Mouse (Mus musculus) neural tube, embryonic 15.5 days (tissue): ENCODE data around the gene Zbtb25. TPM values are rescaled to one million over a fixed set of nuclear protein-coding genes. Genes with fewer than 3 reads are reported as not detected.

Experiments
- ATAC-seq: fragments of 200-750 bp; cut with Nextera tagmentation; 2 replicates; pipeline ENCODE4 v1.8.0; 2017; ENCODE audit warnings: mild to moderate bottlenecking, moderate TSS enrichment, moderate library complexity; ENCODE audit not compliant: low FRiP score
- H3K27ac ChIP-seq: fragments of 300-500 bp; sonication (generic); replicated peaks from 2 replicates; pipeline ENCODE4 v1.5.1; 2015; ENCODE audit warnings: mild to moderate bottlenecking, inconsistent platforms
- H3K27me3 ChIP-seq: fragments of 300-500 bp; sonication (generic); replicated peaks from 2 replicates; pipeline ENCODE4 v1.6.1; 2015; ENCODE audit warnings: inconsistent platforms
- H3K36me3 ChIP-seq: fragments of 300-500 bp; sonication (generic); 2 replicates; pipeline ENCODE4 v1.6.1; 2015; ENCODE audit warnings: inconsistent platforms
- H3K4me1 ChIP-seq: fragments of 300-500 bp; sonication (generic); 2 replicates; pipeline ENCODE4 v1.6.1; 2015; ENCODE audit warnings: inconsistent platforms
- H3K4me2 ChIP-seq: fragments of 300-500 bp; sonication (generic); 2 replicates; pipeline ENCODE4 v1.6.1; 2015; ENCODE audit warnings: inconsistent platforms, mild to moderate bottlenecking, moderate library complexity
- H3K4me3 ChIP-seq: fragments of 300-500 bp; sonication (generic); replicated peaks from 2 replicates; pipeline ENCODE4 v1.5.1; 2015; ENCODE audit warnings: mild to moderate bottlenecking, inconsistent platforms
- H3K9ac ChIP-seq: fragments of 300-500 bp; sonication (generic); replicated peaks from 2 replicates; pipeline ENCODE4 v1.6.1; 2015; ENCODE audit warnings: mild to moderate bottlenecking, inconsistent platforms
- H3K9me3 ChIP-seq: fragments of 300-500 bp; sonication (generic); replicated peaks from 2 replicates; pipeline ENCODE4 v1.6.1; 2016; ENCODE audit warnings: inconsistent platforms
- WGBS: fragments of 180-500 bp; shearing (Covaris S2); methylation state at CpG from one replicate; pipeline ENCODE4 v1.1.7; 2015; ENCODE audit warnings: mixed read lengths; 5-methylcytosine and 5-hydroxymethylcytosine counted together
- polyA plus RNA-seq: library from polyadenylated mRNA; unstranded; fragments of >200 nt; fragmentation: Nextera tagmentation; extraction: Ambion mirVana; gene quantifications from 2 replicates; pipeline ENCODE4 v1.2.1, GENCODE M21; 2015

The Zbtb25 gene
- polyA plus RNA-seq, 1 experiment from 2014 or later, result 13.1 TPM

GRCm38 (mm10) chr12:76375506-76375905, 6.1 kb upstream of the Zbtb25 start:
- WGBS, result 95% methylated on average over 3 of the region's 3 CpGs
- ATAC-seq, result no peak
- Histone ChIP-seq H3K36me3 (no peaks in the 10 kb centered on the region), H3K4me1 (peaks cover 18% of the 10 kb centered on the region), H3K27me3 (no peaks in the 10 kb centered on the region), H3K9ac (no peak overlapping the region), H3K9me3 (no peaks in the 10 kb centered on the region), H3K4me3 (no peak overlapping the region), H3K4me2 (no peak overlapping the region), H3K27ac (no peak overlapping the region)

GRCm38 (mm10) chr12:76374911-76375310, 5.5 kb upstream of the Zbtb25 start:
- WGBS, result 80% methylated on average over 4 of the region's 4 CpGs
- no peak overlapping the region for H3K9ac ChIP-seq
- no peak overlapping the region for H3K4me3 ChIP-seq
- no peaks in the 10 kb centered on the region for H3K27me3 ChIP-seq
- no peaks in the 10 kb centered on the region for H3K9me3 ChIP-seq
- no peaks in the 10 kb centered on the region for H3K36me3 ChIP-seq
- no peak overlapping the region for H3K27ac ChIP-seq
- no peak overlapping the region for H3K4me2 ChIP-seq
- ATAC-seq, result no peak
- H3K4me1 ChIP-seq, result peaks cover 18% of the 10 kb centered on the region

GRCm38 (mm10) chr12:76373991-76374390, 4.6 kb upstream of the Zbtb25 start:
- Histone ChIP-seq H3K27me3 (no peaks in the 10 kb centered on the region), H3K4me2 (no peak overlapping the region), H3K4me3 (no peak overlapping the region), H3K9me3 (no peaks in the 10 kb centered on the region), H3K4me1 (peaks cover 18% of the 10 kb centered on the region), H3K36me3 (no peaks in the 10 kb centered on the region), H3K9ac (no peak overlapping the region), H3K27ac (no peak overlapping the region)
- ATAC-seq, result no peak
- WGBS, result 60% methylated on average over 6 of the region's 6 CpGs

GRCm38 (mm10) chr12:76372881-76373818, 3.7 kb upstream of the Zbtb25 start:
- ATAC-seq, result no peak
- no peak overlapping the region for H3K4me3 ChIP-seq

GRCm38 (mm10) chr12:76372046-76372445, 2.6 kb upstream of the Zbtb25 start:
- ATAC-seq, result no peak
- H3K27ac ChIP-seq, result no peak overlapping the region
- H3K4me2 ChIP-seq, result peak overlapping the region; percentile 90
- peaks cover 34% of the 10 kb centered on the region for H3K4me1 ChIP-seq
- peak overlapping the region; percentile 97 for H3K4me3 ChIP-seq
- H3K36me3 ChIP-seq, result no peaks in the 10 kb centered on the region
- 0 out of 2 replicates have a peak overlapping the region, but pooled peaks have one; percentile 99 for H3K9ac ChIP-seq
- H3K9me3 ChIP-seq, result no peaks in the 10 kb centered on the region
- WGBS, result 45% methylated on average over 7 of the region's 7 CpGs
- no peaks in the 10 kb centered on the region for H3K27me3 ChIP-seq

More at GRCm38 (mm10) chr12:76372881-76373818, 3.7 kb upstream of the Zbtb25 start:
- WGBS, result 91% methylated on average over 5 of the region's 7 CpGs
- H3K9me3 ChIP-seq, result no peaks in the 10 kb centered on the region
- no peaks in the 10 kb centered on the region for H3K36me3 ChIP-seq
- no peak overlapping the region for H3K27ac ChIP-seq
- H3K9ac ChIP-seq, result no peak overlapping the region
- H3K27me3 ChIP-seq, result no peaks in the 10 kb centered on the region
- H3K4me1 ChIP-seq, result peaks cover 23% of the 10 kb centered on the region
- peak overlapping the region; percentile 20; the same call in 1 of the 2 replicates for H3K4me2 ChIP-seq

GRCm38 (mm10) chr12:76370831-76371571, 1.6 kb upstream of the Zbtb25 start:
- no peaks in the 10 kb centered on the region for H3K27me3 ChIP-seq
- peak overlapping the region; percentile 98 for H3K27ac ChIP-seq
- peaks cover 37% of the 10 kb centered on the region for H3K4me1 ChIP-seq
- H3K9me3 ChIP-seq, result no peaks in the 10 kb centered on the region
- H3K36me3 ChIP-seq, result no peaks in the 10 kb centered on the region
- H3K4me3 ChIP-seq, result peak overlapping the region; percentile 97
- peak overlapping the region; percentile 99 for H3K9ac ChIP-seq
- WGBS, result under 1% methylated on average over 63 of the region's 63 CpGs
- ATAC-seq, result no peak
- H3K4me2 ChIP-seq, result peak overlapping the region; percentile 90

GRCm38 (mm10) chr12:76369978-76370830, 802 bp upstream of the Zbtb25 start, which contains the start of gene Zbtb1:
Gene Zbtb1, plus strand, starts transcription at chr12:76370266.
- under 1% methylated on average over 85 of the region's 99 CpGs for whole genome bisulfite sequencing
- peak; percentile 42 for ATAC-seq
- peak within 1 kb of the TSS; percentile 90 for H3K4me2 ChIP-seq
- H3K9ac ChIP-seq, result peak within 1 kb of the TSS; percentile 99
- H3K27ac ChIP-seq, result peak within 1 kb of the TSS; percentile 98
- peaks cover 39% of the 10 kb centered on the region for H3K4me1 ChIP-seq
- no peaks in the 10 kb centered on the region for H3K27me3 ChIP-seq
- peak within 1 kb of the TSS; percentile 97 for H3K4me3 ChIP-seq
- H3K36me3 ChIP-seq, result no peaks in the 10 kb centered on the region
- H3K9me3 ChIP-seq, result no peaks in the 10 kb centered on the region

GRCm38 (mm10) chr12:76368790-76369205, 604 bp downstream of the Zbtb25 start:
- under 1% methylated on average over 26 of the region's 26 CpGs for WGBS

GRCm38 (mm10) chr12:76368201-76368789, 1.1 kb downstream of the Zbtb25 start:
- H3K4me3 ChIP-seq, result peak overlapping the region; percentile 97
- 8% methylated on average over 9 of the region's 9 CpGs for WGBS
- H3K9me3 ChIP-seq, result no peaks in the 10 kb centered on the region
- H3K27ac ChIP-seq, result peak overlapping the region; percentile 98
- peaks cover 39% of the 10 kb centered on the region for H3K4me1 ChIP-seq
- no peaks in the 10 kb centered on the region for H3K27me3 ChIP-seq
- H3K36me3 ChIP-seq, result no peaks in the 10 kb centered on the region
- no peak for ATAC-seq
- peak overlapping the region; percentile 99 for H3K9ac ChIP-seq
- H3K4me2 ChIP-seq, result peak overlapping the region; percentile 90

More at GRCm38 (mm10) chr12:76368790-76369205, 604 bp downstream of the Zbtb25 start:
- H3K27me3 ChIP-seq, result no peaks in the 10 kb centered on the region
- peak overlapping the region; percentile 90 for H3K4me2 ChIP-seq
- no peaks in the 10 kb centered on the region for H3K9me3 ChIP-seq
- H3K4me3 ChIP-seq, result peak overlapping the region; percentile 97
- peak; percentile 59; the same call in 1 of the 2 replicates for ATAC-seq
- peak overlapping the region; percentile 99 for H3K9ac ChIP-seq
- H3K27ac ChIP-seq, result peak overlapping the region; percentile 98
- H3K4me1 ChIP-seq, result peaks cover 39% of the 10 kb centered on the region
- H3K36me3 ChIP-seq, result no peaks in the 10 kb centered on the region

- no peak for ATAC-seq
- H3K9ac ChIP-seq, result peak overlapping the region; percentile 31
- H3K9me3 ChIP-seq, result no peaks in the 10 kb centered on the region
- H3K4me1 ChIP-seq, result peaks cover 34% of the 10 kb centered on the region
- H3K27ac ChIP-seq, result peak overlapping the region; percentile 98
- H3K36me3 ChIP-seq, result no peaks in the 10 kb centered on the region
- WGBS, result 15% methylated on average over 14 of the region's 14 CpGs
- H3K27me3 ChIP-seq, result no peaks in the 10 kb centered on the region
- peak overlapping the region; percentile 90 for H3K4me2 ChIP-seq
- H3K4me3 ChIP-seq, result peak overlapping the region; percentile 13
Observed at GRCm38 (mm10) chr12:76367096-76367995, 2.1 kb downstream of the Zbtb25 start.
